Mouse (Mus musculus) intestine, embryonic 15.5 days (tissue): ENCODE measurements around the gene Nags. TPM values are rescaled to one million over a fixed set of nuclear protein-coding genes. Genes with fewer than 3 reads are reported as not detected.
A peak's percentile ranks its signal among the peaks of the same experiment; 100 is the strongest.
"Not testable (repeated sequence)": the region's sequence is repeated elsewhere in the genome, so short reads cannot be mapped to it uniquely, and the experiment has no call there.

Source experiments
- ATAC-seq: fragments of 200-750 bp; cut with Nextera tagmentation; 2 replicates; pipeline ENCODE4 v1.8.0; 2017; ENCODE audit warnings: moderate TSS enrichment, moderate library complexity
- H3K27ac ChIP-seq: fragments of 300-500 bp; sonication (generic); 2 replicates; pipeline ENCODE4 v1.5.1; 2015; ENCODE audit warnings: mild to moderate bottlenecking, inconsistent platforms
- H3K27me3 ChIP-seq: fragments of 300-500 bp; sonication (generic); replicated peaks from 2 replicates; pipeline ENCODE4 v1.6.1; 2015; ENCODE audit warnings: inconsistent platforms
- H3K36me3 ChIP-seq: fragments of 300-500 bp; sonication (generic); 2 replicates; pipeline ENCODE4 v1.6.1; 2015; ENCODE audit warnings: inconsistent platforms
- H3K4me1 ChIP-seq: fragments of 300-500 bp; sonication (generic); replicated peaks from 2 replicates; pipeline ENCODE4 v1.6.1; 2015; ENCODE audit warnings: inconsistent platforms
- H3K4me2 ChIP-seq: fragments of 300-500 bp; sonication (generic); replicated peaks from 2 replicates; pipeline ENCODE4 v1.6.1; 2015; ENCODE audit warnings: mild to moderate bottlenecking, inconsistent platforms
- H3K4me3 ChIP-seq: fragments of 300-500 bp; sonication (generic); replicated peaks from 2 replicates; pipeline ENCODE4 v1.5.1; 2015; ENCODE audit warnings: inconsistent platforms
- H3K9ac ChIP-seq: fragments of 300-500 bp; sonication (generic); 2 replicates; pipeline ENCODE4 v1.6.1; 2015; ENCODE audit warnings: inconsistent platforms
- H3K9me3 ChIP-seq: fragments of 300-500 bp; sonication (generic); 2 replicates; pipeline ENCODE4 v1.6.1; 2016; ENCODE audit warnings: inconsistent platforms
- WGBS: fragments of 180-500 bp; shearing (Covaris S2); methylation state at CpG from one replicate; pipeline ENCODE4 v1.1.7; 2015; 5-methylcytosine and 5-hydroxymethylcytosine counted together
- polyA plus RNA-seq: library from polyadenylated mRNA; unstranded; fragments of >200 nt; fragmentation: Nextera tagmentation; extraction: Ambion mirVana; gene quantifications from 2 replicates; pipeline ENCODE4 v1.2.1, GENCODE M21; 2015

Gene Nags
- polyA plus RNA-seq, 1 experiment from 2014 or later: 24.0 TPM

DNA sequence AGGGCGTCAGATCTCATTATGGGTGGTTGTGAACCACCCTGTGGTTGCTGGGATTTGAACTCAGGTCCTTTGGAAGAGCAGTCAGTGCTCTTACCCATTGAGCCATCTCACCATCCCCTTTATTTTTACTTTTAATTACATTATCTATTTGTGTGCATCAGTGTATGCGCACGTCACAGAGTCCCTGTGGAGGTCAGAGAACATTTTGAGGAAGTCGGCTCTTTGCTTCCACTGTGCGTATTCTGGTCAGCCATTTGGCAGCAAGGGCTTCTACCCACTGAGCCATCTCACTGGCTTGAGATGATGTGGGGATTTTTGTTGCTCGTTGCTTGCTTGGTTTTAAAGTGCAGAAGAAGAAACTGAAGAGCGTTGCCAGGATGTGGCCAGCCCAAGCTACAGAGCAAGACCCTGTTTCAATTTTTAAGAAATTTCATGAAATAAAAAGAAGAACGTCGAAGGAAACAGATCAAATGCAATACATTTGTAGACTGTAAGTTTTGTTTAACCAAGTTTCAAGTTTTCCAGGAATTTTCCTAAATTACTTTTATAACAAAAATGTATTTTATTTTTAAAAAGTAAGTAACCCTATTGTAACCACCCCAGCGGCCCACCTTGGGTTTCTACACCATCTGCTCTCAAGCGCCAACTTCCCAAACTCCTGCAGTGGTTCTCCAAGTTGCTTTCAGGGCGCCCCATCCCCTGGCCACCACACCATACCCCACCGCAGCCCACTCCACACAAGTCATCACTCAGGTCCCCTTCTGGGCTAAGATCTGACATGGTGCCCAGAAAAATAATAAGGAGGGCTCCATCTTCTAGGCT, 7.5 kb upstream of the Nags start:
- Histone ChIP-seq H3K4me2 (peak overlapping the region; percentile 70), H3K36me3 (no peaks in the 10 kb centered on the region), H3K27ac (no peak overlapping the region), H3K27me3 (no peaks in the 10 kb centered on the region), H3K4me3 (peak overlapping the region; percentile 17; the same call in 1 of the 2 replicates), H3K4me1 (peaks cover 9% of the 10 kb centered on the region; the same call in 1 of the 2 replicates), H3K9me3 (no peaks in the 10 kb centered on the region), H3K9ac (peak overlapping the region; percentile 40; the same call in 1 of the 2 replicates)
- WGBS: 41% methylated on average over 13 of the region's 13 CpGs
- no peak for ATAC-seq

DNA sequence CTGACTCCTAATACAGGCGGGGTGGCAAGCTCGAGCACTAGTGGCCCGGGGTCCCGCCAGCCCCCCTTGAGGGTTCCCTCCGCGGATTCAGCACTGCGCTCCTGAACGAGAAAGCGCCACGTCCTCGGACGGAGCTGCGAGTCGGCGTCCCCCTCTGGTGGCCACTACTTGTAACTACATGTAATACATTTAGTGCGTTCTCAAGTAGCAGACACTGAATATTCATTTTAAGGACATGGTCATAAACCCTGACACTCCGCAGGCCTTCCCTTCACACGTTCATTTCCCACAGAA, 6.9 kb upstream of the Nags start:
- H3K9me3 ChIP-seq: no peaks in the 10 kb centered on the region
- H3K9ac ChIP-seq: peak overlapping the region; percentile 40; the same call in 1 of the 2 replicates
- peak overlapping the region; percentile 70 for H3K4me2 ChIP-seq
- H3K4me3 ChIP-seq: peak overlapping the region; percentile 17; the same call in 1 of the 2 replicates
- ATAC-seq: no peak
- H3K4me1 ChIP-seq: peaks cover 9% of the 10 kb centered on the region; the same call in 1 of the 2 replicates
- no peaks in the 10 kb centered on the region for H3K27me3 ChIP-seq
- WGBS: under 1% methylated on average over 18 of the region's 18 CpGs
- H3K36me3 ChIP-seq: no peaks in the 10 kb centered on the region
- no peak overlapping the region for H3K27ac ChIP-seq

GRCm38 (mm10) chr11:102140508-102140907, 4.8 kb upstream of the Nags start:
- 2% methylated on average over 5 of the region's 5 CpGs for WGBS
- Histone ChIP-seq H3K27ac (no peak overlapping the region), H3K36me3 (no peaks in the 10 kb centered on the region), H3K4me1 (peaks cover 10% of the 10 kb centered on the region), H3K4me2 (no peak overlapping the region), H3K27me3 (peaks cover 7% of the 10 kb centered on the region), H3K9me3 (no peaks in the 10 kb centered on the region), H3K4me3 (no peak overlapping the region), H3K9ac (no peak overlapping the region)
- ATAC-seq: no peak

- Histone ChIP-seq H3K4me1 (peaks cover 24% of the 10 kb centered on the region), H3K27me3 (peaks cover 22% of the 10 kb centered on the region), H3K36me3 (no peaks in the 10 kb centered on the region), H3K9me3 (no peaks in the 10 kb centered on the region), H3K4me2 (peak overlapping the region; percentile 37), H3K9ac (no peak overlapping the region), H3K4me3 (no peak overlapping the region), H3K27ac (peak overlapping the region; percentile 74)
- 51% methylated on average over 7 of the region's 7 CpGs for WGBS
- ATAC-seq: peak; percentile 75
These were observed 3.0 kb upstream of the Nags start for GRCm38 (mm10) chr11:102142355-102142754.

- Histone ChIP-seq H3K4me2 (peak overlapping the region; percentile 66), H3K9me3 (no peaks in the 10 kb centered on the region), H3K27me3 (peaks cover 41% of the 10 kb centered on the region), H3K9ac (peak overlapping the region; percentile 52; the same call in 1 of the 2 replicates), H3K36me3 (no peaks in the 10 kb centered on the region), H3K4me1 (peaks cover 28% of the 10 kb centered on the region), H3K4me3 (peak overlapping the region; percentile 45), H3K27ac (peak overlapping the region; percentile 56)
- 23% methylated on average over 13 of the region's 13 CpGs for WGBS
- peak; percentile 73 for ATAC-seq
These were observed 299 bp upstream of the Nags start for GRCm38 (mm10) chr11:102144957-102145470.

DNA sequence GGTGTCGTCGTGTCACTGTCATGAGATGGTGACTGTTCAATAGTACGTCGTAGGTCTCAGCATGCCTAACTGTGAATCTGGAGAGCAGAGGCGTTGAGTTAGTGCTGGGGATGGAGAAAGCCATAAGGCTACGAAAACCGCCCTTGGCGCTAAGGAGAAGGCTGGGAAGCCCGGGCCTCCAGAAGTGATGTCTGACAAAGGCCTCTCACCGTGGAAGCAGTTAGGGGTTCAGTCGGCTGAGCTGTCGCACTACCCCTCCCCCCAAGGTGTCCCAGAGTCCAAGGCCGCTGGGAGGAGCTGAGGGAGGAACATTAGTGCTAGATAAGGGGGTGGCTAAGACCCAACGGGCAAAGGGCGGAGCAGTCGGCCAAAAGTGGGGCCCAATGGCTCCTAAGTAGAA, 692 bp downstream of the Nags start:
- H3K9me3 ChIP-seq: no peaks in the 10 kb centered on the region
- WGBS: 5% methylated on average over 16 of the region's 16 CpGs
- peak overlapping the region; percentile 52; the same call in 1 of the 2 replicates for H3K9ac ChIP-seq
- H3K4me3 ChIP-seq: peak overlapping the region; percentile 45
- H3K4me1 ChIP-seq: peaks cover 28% of the 10 kb centered on the region
- H3K4me2 ChIP-seq: peak overlapping the region; percentile 66
- peak overlapping the region; percentile 56 for H3K27ac ChIP-seq
- H3K36me3 ChIP-seq: no peaks in the 10 kb centered on the region
- peaks cover 41% of the 10 kb centered on the region for H3K27me3 ChIP-seq
- peak; percentile 74 for ATAC-seq

DNA sequence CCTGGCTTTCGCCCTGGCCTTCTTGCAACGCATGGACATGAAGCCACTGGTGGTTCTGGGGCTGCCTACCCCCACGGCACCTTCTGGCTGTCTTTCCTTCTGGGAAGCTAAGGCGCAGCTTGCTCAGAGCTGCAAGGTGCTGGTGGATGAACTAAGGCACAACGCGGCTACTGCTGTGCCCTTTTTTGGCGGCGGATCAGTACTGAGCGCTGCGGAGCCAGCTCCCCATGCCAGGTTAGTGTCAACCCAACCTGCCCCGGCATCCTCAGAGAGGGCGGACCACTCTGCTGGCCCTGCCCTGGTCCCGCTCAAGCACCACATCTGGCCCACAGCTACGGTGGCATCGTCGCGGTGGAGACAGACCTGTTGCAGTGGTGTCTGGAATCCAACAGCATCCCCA, 1.2 kb downstream of the Nags start:
- Histone ChIP-seq H3K9me3 (no peaks in the 10 kb centered on the region), H3K4me3 (peak overlapping the region; percentile 45), H3K9ac (0 out of 2 replicates have a peak overlapping the region, but pooled peaks have one; percentile 52), H3K4me2 (peak overlapping the region; percentile 66), H3K36me3 (no peaks in the 10 kb centered on the region), H3K27ac (no peak overlapping the region), H3K27me3 (peaks cover 41% of the 10 kb centered on the region), H3K4me1 (peaks cover 28% of the 10 kb centered on the region)
- WGBS: 14% methylated on average over 17 of the region's 17 CpGs
- peak; percentile 7; the same call in 1 of the 2 replicates for ATAC-seq

GRCm38 (mm10) chr11:102147213-102147989, 2.1 kb downstream of the Nags start:
- Histone ChIP-seq H3K4me3 (peak overlapping the region; percentile 45), H3K27me3 (peaks cover 41% of the 10 kb centered on the region), H3K4me1 (peaks cover 28% of the 10 kb centered on the region), H3K4me2 (peak overlapping the region; percentile 66), H3K9me3 (no peaks in the 10 kb centered on the region), H3K9ac (no peak overlapping the region), H3K27ac (no peak overlapping the region), H3K36me3 (no peaks in the 10 kb centered on the region)
- no peak for ATAC-seq
- 17% methylated on average over 34 of the region's 34 CpGs for WGBS

DNA sequence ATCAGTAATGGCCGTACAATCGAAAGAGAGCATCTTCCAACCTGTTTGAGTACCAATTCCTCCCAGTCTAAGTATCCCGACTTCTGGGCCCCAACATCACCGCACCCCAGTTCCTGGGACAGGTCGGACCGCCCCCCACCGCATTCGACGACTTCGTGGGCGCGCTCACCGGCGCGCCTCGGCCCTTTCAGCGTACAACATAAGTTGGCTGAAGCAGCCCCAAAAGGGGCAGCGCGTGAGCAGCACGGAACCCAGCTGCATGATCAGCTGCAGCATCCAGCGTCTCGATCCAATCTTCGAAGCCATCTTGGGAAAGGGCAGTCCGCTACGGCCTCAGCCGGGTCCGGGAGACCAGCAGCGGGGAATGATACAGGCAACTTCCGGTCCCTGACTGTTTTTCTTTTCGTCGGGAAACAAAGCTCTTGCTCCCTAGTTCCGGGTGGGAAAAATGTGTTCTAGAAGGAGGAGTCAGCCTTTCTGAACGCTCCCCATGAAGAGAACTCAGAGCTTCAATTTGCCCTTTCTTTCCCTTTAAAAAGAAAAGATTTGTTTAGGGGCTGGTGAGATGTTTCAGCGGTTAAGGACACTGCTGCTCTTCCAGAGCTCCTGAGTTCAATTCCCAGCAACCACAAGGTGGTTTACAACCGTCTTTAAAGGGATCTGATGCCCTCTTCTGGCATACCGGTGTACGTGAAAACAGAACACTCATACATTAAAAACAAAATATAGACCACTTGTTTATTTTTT, 10.9 kb downstream of the Nags start, which contains the start of gene Tmem101:
Gene Tmem101, minus strand, starts transcription at position 366 of the 747 bp plus-strand sequence.
- under 1% methylated on average over 37 of the region's 37 CpGs for WGBS
- Histone ChIP-seq H3K36me3 (peaks cover 10% of the 10 kb centered on the region; the same call in 1 of the 2 replicates), H3K4me1 (peaks cover 6% of the 10 kb centered on the region; the same call in 1 of the 2 replicates)

DNA sequence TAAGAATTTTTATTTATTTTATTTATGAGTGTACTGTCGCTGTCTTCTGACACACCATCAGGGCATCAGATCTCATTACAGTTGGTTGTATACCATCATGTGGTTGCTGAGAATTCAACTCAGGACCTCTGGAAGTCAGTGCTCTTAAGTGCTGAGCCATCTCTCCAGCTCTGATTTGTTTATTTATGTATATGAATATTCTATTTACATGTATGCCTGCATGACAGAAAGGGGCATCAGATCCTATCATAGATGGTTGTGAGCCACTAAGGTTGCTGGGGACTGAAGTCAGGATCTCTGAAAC, 11.4 kb downstream of the Nags start:
- ATAC-seq: no peak
- WGBS: 8% methylated on average over 1 of the region's 1 CpGs
- H3K4me2 ChIP-seq: no peak overlapping the region
- no peak overlapping the region for H3K4me3 ChIP-seq
- H3K9me3 ChIP-seq: no peaks in the 10 kb centered on the region
- peaks cover 14% of the 10 kb centered on the region for H3K36me3 ChIP-seq
- peaks cover 6% of the 10 kb centered on the region; the same call in 1 of the 2 replicates for H3K4me1 ChIP-seq
- H3K9ac ChIP-seq: no peak overlapping the region
- H3K27me3 ChIP-seq: no peaks in the 10 kb centered on the region
- H3K27ac ChIP-seq: no peak overlapping the region

More for the DNA sequence above, 10.9 kb downstream of the Nags start, which contains the start of gene Tmem101:
- H3K9ac ChIP-seq: peak within 1 kb of the TSS; percentile 71
- no peaks in the 10 kb centered on the region for H3K9me3 ChIP-seq
- peak within 1 kb of the TSS; percentile 84 for H3K4me2 ChIP-seq
- ATAC-seq: peak; percentile 91
- H3K27ac ChIP-seq: peak within 1 kb of the TSS; percentile 74
- H3K4me3 ChIP-seq: peak within 1 kb of the TSS; percentile 69
- H3K27me3 ChIP-seq: no peaks in the 10 kb centered on the region

- not testable (repeated sequence) for ATAC-seq, H3K27me3 ChIP-seq, H3K4me2 ChIP-seq, H3K4me1 ChIP-seq, H3K9me3 ChIP-seq, H3K27ac ChIP-seq, H3K4me3 ChIP-seq, H3K9ac ChIP-seq
- peaks cover 19% of the 10 kb centered on the region for H3K36me3 ChIP-seq
- WGBS: 79% methylated on average over 2 of the region's 2 CpGs
These were observed 12.7 kb downstream of the Nags start for GRCm38 (mm10) chr11:102158024-102158423.
